Mouse (Mus musculus) forebrain, embryonic 14.5 days (tissue): ENCODE results near the gene Celf5. TPM values are rescaled to one million over a fixed set of nuclear protein-coding genes. Genes with fewer than 3 reads are reported as not detected.

Source experiments
- ATAC-seq: fragments of 200-750 bp; cut with Nextera tagmentation; 2 replicates; pipeline ENCODE4 v1.8.0; 2017; ENCODE audit warnings: mild to moderate bottlenecking, moderate library complexity
- DNase-seq: peaks from one replicate; pipeline ENCODE4 v3.0.0-alpha.2; 2015; ENCODE audit warnings: low spot score
- H3K27ac ChIP-seq: fragments of 300-500 bp; sonication (generic); 2 replicates; pipeline ENCODE4 v1.5.1; 2014; ENCODE audit warnings: low read depth, mild to moderate bottlenecking, control low read depth, low read length, moderate library complexity
- H3K27me3 ChIP-seq: fragments of 300-500 bp; sonication (generic); replicated peaks from 2 replicates; pipeline ENCODE4 v1.6.1; 2014; ENCODE audit warnings: low read length, control low read depth, mixed read lengths; ENCODE audit not compliant: control insufficient read depth, insufficient read depth
- H3K36me3 ChIP-seq: fragments of 300-500 bp; sonication (generic); 2 replicates; pipeline ENCODE4 v1.6.1; 2014; ENCODE audit warnings: low read length, control low read depth; ENCODE audit not compliant: control insufficient read depth, insufficient read depth
- H3K4me1 ChIP-seq: fragments of 300-500 bp; sonication (generic); 2 replicates; pipeline ENCODE4 v1.6.1; 2014; ENCODE audit warnings: antibody characterized with exemption, low read length, control low read depth; ENCODE audit not compliant: control insufficient read depth, insufficient read depth
- H3K4me2 ChIP-seq: fragments of 300-500 bp; sonication (generic); 2 replicates; pipeline ENCODE4 v1.6.1; 2014; ENCODE audit warnings: mild to moderate bottlenecking, control low read depth, low read length
- H3K4me3 ChIP-seq: fragments of 300-500 bp; sonication (generic); 2 replicates; pipeline ENCODE4 v1.5.1; 2014; ENCODE audit warnings: low read depth, low read length, control low read depth
- H3K9ac ChIP-seq: fragments of 300-500 bp; sonication (generic); 2 replicates; pipeline ENCODE4 v1.6.1; 2014; ENCODE audit warnings: mild to moderate bottlenecking, low read length, control low read depth, moderate library complexity
- H3K9me3 ChIP-seq: fragments of 300-500 bp; sonication (generic); replicated peaks from 2 replicates; pipeline ENCODE4 v1.6.1; 2016; ENCODE audit warnings: low read length, control low read depth, mixed read lengths; ENCODE audit not compliant: control insufficient read depth
- WGBS: fragments of 180-500 bp; shearing (Covaris S2); extraction: QIAGEN DNeasy Blood & Tissue Kit; methylation state at CpG from one replicate; pipeline ENCODE4 v1.1.7; 2014; 5-methylcytosine and 5-hydroxymethylcytosine counted together
- polyA plus RNA-seq: library from polyadenylated mRNA; unstranded; fragments of >200 nt; fragmentation: Nextera tagmentation; extraction: Ambion mirVana; gene quantifications from 2 replicates; pipeline ENCODE4 v1.2.1, GENCODE M21; 2014

The Celf5 gene
- polyA plus RNA-seq, 1 experiment from 2014 or later = 57.9 TPM

DNA sequence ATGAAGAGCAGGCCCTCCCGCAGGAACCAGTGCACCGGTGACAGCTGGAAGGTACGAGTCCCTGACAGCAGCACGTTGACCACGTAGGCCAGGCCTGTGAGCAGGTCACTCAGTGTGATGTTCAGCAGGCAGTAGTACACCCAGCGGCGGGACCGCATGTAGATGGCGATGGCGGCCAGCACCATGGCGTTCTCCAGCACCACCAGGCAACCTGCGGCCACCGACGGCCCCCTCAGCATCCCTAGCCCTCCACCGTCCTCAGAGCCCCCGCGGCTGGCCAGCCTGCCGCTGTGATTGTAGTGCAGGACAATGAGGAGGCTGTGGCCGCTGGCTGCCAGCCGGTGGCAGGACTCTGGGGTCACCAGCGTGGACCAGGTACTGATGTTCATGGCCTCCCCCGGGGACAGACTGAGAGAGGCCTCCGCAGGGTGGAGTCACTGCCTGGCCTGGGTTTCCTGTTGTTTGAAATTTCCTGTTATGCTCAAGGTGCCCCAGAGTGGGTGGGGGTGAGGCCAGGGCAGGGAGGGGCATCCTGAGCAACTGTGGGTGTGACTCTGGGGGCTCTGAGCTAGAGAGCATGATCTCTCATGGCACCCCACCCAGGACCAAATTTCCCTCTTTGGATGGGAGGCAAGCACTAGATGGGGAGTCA lies 16.9 kb upstream of the Celf5 start:
- DNase-seq (no peak), ATAC-seq (no peak)
- Histone ChIP-seq H3K9ac (no peak overlapping the region), H3K36me3 (no peaks in the 10 kb centered on the region), H3K4me3 (no peak overlapping the region), H3K9me3 (no peaks in the 10 kb centered on the region), H3K4me2 (no peak overlapping the region), H3K27ac (no peak overlapping the region), H3K27me3 (peaks cover 7% of the 10 kb centered on the region; the same call in 1 of the 2 replicates), H3K4me1 (peaks cover 15% of the 10 kb centered on the region)
- 78% methylated on average over 23 of the region's 23 CpGs for WGBS

DNA sequence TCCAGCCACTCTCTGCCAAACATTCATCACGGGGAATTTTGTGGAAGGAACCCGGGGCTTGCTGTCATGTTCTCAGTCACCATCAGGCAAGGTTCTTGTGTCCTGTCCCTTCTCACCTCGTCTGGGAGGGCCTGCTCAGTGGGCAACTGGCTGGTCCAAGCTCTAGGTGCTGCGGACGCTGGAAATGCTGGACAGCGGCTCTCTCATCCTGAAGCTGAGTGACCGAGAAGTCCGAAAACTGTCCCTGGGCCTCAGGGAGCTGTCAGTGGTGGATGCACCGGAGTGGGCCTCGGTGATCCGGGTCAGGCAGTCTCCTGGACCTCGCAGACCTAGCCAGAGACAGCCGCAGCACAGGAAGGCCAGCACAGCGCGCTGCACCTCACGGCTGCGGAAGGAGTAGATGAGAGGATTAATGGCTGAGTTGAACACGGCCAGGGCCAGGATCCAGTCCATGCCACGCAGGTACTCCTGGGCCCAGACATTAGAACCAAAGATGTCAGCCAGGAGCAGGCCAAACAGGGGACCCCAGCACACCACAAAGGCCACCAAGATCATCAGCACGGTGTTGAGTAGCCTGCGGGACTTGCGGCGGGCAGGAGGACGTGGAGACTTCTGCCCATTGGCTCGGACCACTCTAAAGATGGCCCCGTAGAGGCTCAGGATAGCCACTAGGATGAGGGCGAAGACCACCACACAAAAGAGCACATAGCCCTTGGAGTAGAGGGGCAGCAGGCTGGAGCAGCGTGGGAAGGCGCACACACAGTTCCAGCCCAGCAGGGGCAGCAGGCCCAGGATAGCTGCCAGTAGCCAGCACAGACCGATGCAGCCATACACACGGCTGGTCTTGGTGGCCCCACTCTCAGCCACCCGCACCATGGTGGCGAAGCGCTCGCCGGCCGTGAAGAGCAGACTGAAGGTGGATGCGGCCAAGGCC lies 16.1 kb upstream of the Celf5 start:
- DNase-seq = no peak
- Histone ChIP-seq H3K4me1 (peaks cover 15% of the 10 kb centered on the region), H3K4me3 (no peak overlapping the region), H3K27me3 (peaks cover 4% of the 10 kb centered on the region; the same call in 1 of the 2 replicates), H3K4me2 (no peak overlapping the region), H3K9me3 (no peaks in the 10 kb centered on the region), H3K27ac (no peak overlapping the region), H3K9ac (no peak overlapping the region), H3K36me3 (no peaks in the 10 kb centered on the region)
- no peak for ATAC-seq
- WGBS = 88% methylated on average over 38 of the region's 38 CpGs

DNA sequence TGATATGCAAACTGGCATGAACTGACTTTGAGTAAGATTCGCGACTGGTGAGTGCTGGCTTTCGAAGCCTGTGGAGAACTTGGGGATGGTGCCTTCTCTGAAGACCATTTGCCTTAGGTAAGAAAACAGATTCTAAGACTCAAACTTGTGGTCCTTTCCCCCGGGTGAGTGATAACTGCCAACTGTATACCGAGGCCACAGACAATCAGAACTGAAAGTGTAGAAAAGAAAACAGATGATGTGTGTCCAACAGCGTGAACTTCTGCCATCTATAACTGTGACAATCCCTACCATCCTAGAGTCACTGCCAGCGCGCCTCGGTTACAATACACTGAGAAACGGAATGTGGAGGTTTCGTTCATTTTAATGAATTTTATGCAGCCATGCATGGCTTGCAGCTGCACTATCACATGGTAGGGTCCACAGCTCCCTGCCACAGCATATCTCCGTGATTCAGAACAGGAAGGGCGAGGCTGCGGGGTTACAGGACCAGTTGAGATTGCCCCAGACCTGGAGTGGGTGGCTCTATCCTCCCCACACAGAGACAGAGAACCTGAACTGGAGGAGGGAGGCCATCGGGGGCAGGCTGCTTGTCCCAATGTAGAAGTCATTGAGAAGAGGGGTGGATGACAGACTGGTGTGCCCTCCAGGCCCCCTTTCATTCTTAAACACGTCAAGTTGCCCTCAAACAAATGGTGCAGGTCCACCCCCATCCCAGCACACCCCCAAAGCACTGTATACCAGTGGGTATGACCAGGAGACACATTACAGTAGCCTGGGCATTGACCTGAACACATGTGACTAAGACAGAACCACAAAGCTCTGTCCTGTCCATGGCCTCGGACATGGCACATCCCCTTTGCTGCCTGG lies 15.1 kb upstream of the Celf5 start:
- Histone ChIP-seq H3K27ac (no peak overlapping the region), H3K9me3 (no peaks in the 10 kb centered on the region)

DNA sequence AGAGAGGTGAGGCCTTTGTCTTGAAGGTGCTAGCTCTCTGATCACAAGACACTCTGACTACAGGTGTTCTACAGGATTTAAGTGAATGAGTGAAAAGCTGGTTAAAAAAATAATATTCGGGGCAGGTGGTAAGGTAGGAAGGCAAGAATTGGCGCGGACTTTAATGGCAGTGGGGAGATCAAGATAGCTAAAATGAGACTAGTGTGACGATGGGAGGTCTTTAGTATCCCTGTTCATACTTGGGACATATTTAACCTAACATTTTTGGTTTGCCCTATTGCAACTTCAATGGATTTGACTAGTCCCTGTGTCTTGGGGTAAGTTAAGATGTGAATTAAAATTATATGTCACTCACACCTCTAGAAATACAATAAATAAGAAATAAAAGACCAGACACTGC lies 14.5 kb upstream of the Celf5 start:
- peak overlapping the region; percentile 37 for H3K9ac ChIP-seq
- ATAC-seq = no peak
- peak overlapping the region; percentile 84 for H3K4me3 ChIP-seq
- H3K9me3 ChIP-seq = no peaks in the 10 kb centered on the region
- peaks cover 15% of the 10 kb centered on the region for H3K4me1 ChIP-seq
- no peak for DNase-seq
- H3K4me2 ChIP-seq = peak overlapping the region; percentile 40
- no peaks in the 10 kb centered on the region for H3K27me3 ChIP-seq
- 32% methylated on average over 4 of the region's 4 CpGs for WGBS
- peaks cover 13% of the 10 kb centered on the region for H3K36me3 ChIP-seq
- peak overlapping the region; percentile 15; the same call in 1 of the 2 replicates for H3K27ac ChIP-seq

More for the DNA sequence above, 15.1 kb upstream of the Celf5 start:
- H3K4me1 ChIP-seq = peaks cover 15% of the 10 kb centered on the region
- no peak overlapping the region for H3K4me3 ChIP-seq
- ATAC-seq (no peak), DNase-seq (no peak)
- no peak overlapping the region; the same call in 1 of the 2 replicates for H3K9ac ChIP-seq
- H3K36me3 ChIP-seq = peaks cover 7% of the 10 kb centered on the region
- no peaks in the 10 kb centered on the region for H3K27me3 ChIP-seq
- peak overlapping the region; percentile 40 for H3K4me2 ChIP-seq
- 88% methylated on average over 17 of the region's 17 CpGs for WGBS

DNA sequence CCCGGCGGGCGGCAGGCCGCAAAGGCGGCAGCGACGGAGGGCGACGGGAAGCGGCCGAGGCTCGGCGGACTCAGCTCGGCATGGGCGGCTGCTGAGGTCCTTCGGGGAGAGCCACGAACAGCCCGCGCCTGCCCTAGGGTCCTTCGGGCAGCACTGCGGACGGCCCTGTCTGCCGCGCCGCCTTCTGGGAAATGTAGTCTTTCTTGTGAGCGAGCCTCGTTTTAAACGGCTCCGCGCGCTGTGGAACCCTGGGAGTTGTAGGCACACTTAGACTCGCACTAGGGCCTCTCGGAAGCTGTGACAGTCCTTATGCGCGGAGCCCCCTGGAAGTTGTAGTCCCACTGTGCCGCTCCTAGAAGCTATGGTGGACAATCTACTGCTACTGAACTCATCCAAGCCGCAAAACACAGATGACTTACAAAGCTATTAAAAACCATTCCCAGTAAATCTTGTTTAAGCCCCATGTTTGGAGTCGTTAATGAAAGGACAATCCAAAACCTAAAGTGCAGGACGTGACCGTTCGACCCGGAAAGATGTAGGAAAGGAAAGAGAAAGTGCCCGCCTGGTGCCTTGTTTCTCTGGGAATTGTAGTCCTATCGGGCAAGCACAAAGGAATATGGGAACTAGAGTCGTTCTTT lies 13.9 kb upstream of the Celf5 start, which contains the start of gene Ncln:
Gene Ncln, minus strand, starts transcription at position 129 of the 638 bp plus-strand sequence.
- Histone ChIP-seq H3K9ac (peak within 1 kb of the TSS; percentile 82), H3K27me3 (no peaks in the 10 kb centered on the region), H3K27ac (peak within 1 kb of the TSS; percentile 15; the same call in 1 of the 2 replicates), H3K4me3 (peak within 1 kb of the TSS; percentile 84), H3K4me2 (peak within 1 kb of the TSS; percentile 97), H3K4me1 (peaks cover 15% of the 10 kb centered on the region), H3K36me3 (peaks cover 19% of the 10 kb centered on the region), H3K9me3 (no peaks in the 10 kb centered on the region)
- ATAC-seq (peak; percentile 98), DNase-seq (peak; percentile 100)
- under 1% methylated on average over 43 of the region's 45 CpGs for WGBS

DNA sequence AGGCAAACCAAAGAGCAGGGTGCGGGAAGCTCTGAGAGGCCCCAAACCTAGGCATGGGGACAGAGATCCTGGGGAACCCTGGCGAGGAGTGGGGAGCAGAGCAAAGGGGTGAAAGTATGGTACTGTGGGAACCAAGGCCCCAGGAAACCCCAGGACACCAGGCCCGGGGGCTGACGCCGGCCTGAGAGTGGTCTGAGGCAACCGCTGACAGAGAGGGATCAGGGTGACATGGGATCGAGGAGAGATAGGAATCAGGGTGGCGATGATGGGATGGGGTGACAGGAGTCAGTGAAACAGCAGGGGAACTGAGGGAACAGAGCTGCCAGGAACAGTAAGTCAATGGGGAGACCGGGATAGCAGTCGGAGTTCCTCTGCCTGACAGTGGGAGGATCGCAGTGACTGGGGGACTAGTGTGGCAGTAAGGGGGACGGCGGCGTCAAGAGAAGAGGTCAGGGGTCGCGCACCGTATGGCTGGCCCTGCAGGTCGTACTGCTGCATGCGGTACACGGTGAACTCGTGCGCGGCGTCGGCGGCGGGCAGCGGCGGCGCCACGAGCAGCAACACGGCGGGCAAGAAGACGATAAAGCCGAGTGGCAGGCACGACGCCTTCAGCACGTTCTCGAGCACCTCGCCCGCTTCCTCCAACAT lies 13.2 kb upstream of the Celf5 start:
- H3K27ac ChIP-seq = no peak overlapping the region; the same call in 1 of the 2 replicates
- H3K4me2 ChIP-seq = peak overlapping the region; percentile 97
- H3K9ac ChIP-seq = peak overlapping the region; percentile 82
- peak overlapping the region; percentile 84 for H3K4me3 ChIP-seq
- 2% methylated on average over 41 of the region's 41 CpGs for WGBS
- H3K4me1 ChIP-seq = peaks cover 15% of the 10 kb centered on the region
- peaks cover 26% of the 10 kb centered on the region for H3K36me3 ChIP-seq
- no peaks in the 10 kb centered on the region for H3K9me3 ChIP-seq
- ATAC-seq = peak; percentile 47
- DNase-seq = no peak
- no peaks in the 10 kb centered on the region for H3K27me3 ChIP-seq

DNA sequence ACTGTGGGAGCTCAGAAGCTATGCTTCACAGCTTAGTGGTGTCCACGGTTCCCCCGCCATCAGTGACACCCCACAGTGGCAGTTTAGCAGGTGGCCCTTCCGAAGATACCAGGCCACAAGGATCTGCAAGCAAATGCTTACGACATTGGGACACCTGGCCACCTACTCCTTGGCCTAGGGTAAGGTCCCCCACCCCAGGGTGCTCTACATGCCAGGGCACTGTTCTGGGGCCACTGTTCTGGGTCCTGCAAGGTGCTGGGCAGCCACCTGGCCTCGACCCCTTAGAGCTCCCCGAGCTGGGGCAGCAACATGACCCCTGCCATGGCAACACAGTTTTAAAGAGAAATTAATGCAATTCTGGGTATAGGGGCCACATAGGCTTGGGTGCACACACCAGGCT lies 12.6 kb upstream of the Celf5 start:
- no peak for ATAC-seq
- no peaks in the 10 kb centered on the region for H3K9me3 ChIP-seq
- H3K4me3 ChIP-seq = peak overlapping the region; percentile 84
- H3K27ac ChIP-seq = no peak overlapping the region
- H3K36me3 ChIP-seq = peaks cover 31% of the 10 kb centered on the region
- H3K4me1 ChIP-seq = peaks cover 15% of the 10 kb centered on the region
- H3K9ac ChIP-seq = peak overlapping the region; percentile 82
- no peaks in the 10 kb centered on the region for H3K27me3 ChIP-seq
- no peak for DNase-seq
- peak overlapping the region; percentile 97 for H3K4me2 ChIP-seq
- WGBS = 77% methylated on average over 6 of the region's 6 CpGs
